Mouse (Mus musculus) embryo, embryonic 11 days (tissue): ENCODE results near the gene Rcn1.

Experiments
- DNase-seq: peaks from one replicate; pipeline ENCODE4 v3.0.0-alpha.2; 2015

Rcn1 gene

GRCm38 (mm10) chr2:105399085-105399891 is at the start of gene Rcn1:
Gene Rcn1 (minus strand): TSS chr2:105399319.
- peak; percentile 93 for DNase-seq

GRCm38 (mm10) chr2:105444072-105444471 is 45.0 kb upstream of the Rcn1 start:
- DNase-seq: peak; percentile 39

GRCm38 (mm10) chr2:105439022-105439421 is 39.9 kb upstream of the Rcn1 start:
- DNase-seq: no peak

- DNase-seq: no peak
Observed at GRCm38 (mm10) chr2:105438525-105438924, 39.4 kb upstream of the Rcn1 start.

GRCm38 (mm10) chr2:105432927-105433326 is 33.8 kb upstream of the Rcn1 start:
- DNase-seq: peak; percentile 47

GRCm38 (mm10) chr2:105430373-105430772 is 31.3 kb upstream of the Rcn1 start:
- no peak for DNase-seq

GRCm38 (mm10) chr2:105429899-105430298 is 30.8 kb upstream of the Rcn1 start:
- no peak for DNase-seq

GRCm38 (mm10) chr2:105428467-105428866 is 29.3 kb upstream of the Rcn1 start:
- DNase-seq: peak; percentile 27

GRCm38 (mm10) chr2:105428029-105428428 is 28.9 kb upstream of the Rcn1 start:
- peak; percentile 87 for DNase-seq

GRCm38 (mm10) chr2:105427447-105427846 is 28.3 kb upstream of the Rcn1 start:
- no peak for DNase-seq

- no peak for DNase-seq
Observed at GRCm38 (mm10) chr2:105418629-105419227, 19.6 kb upstream of the Rcn1 start.

- no peak for DNase-seq
Observed at GRCm38 (mm10) chr2:105417663-105418062, 18.5 kb upstream of the Rcn1 start.

- DNase-seq: no peak
Observed at GRCm38 (mm10) chr2:105416660-105417348, 17.7 kb upstream of the Rcn1 start.

GRCm38 (mm10) chr2:105416046-105416659 is 17.0 kb upstream of the Rcn1 start:
- no peak for DNase-seq

GRCm38 (mm10) chr2:105414309-105414708 is 15.2 kb upstream of the Rcn1 start:
- DNase-seq: no peak

GRCm38 (mm10) chr2:105409253-105409652 is 10.1 kb upstream of the Rcn1 start:
- no peak for DNase-seq

GRCm38 (mm10) chr2:105408511-105408910 is 9.4 kb upstream of the Rcn1 start:
- DNase-seq: no peak

- DNase-seq: no peak
Observed at GRCm38 (mm10) chr2:105402180-105402579, 3.1 kb upstream of the Rcn1 start.

GRCm38 (mm10) chr2:105400558-105400957 is 1.4 kb upstream of the Rcn1 start:
- no peak for DNase-seq

- DNase-seq: peak; percentile 72
Observed at GRCm38 (mm10) chr2:105398636-105399084, 459 bp downstream of the Rcn1 start.

GRCm38 (mm10) chr2:105397446-105398211 is 1.5 kb downstream of the Rcn1 start:
- DNase-seq: no peak

- DNase-seq: no peak
Observed at GRCm38 (mm10) chr2:105396066-105396465, 3.1 kb downstream of the Rcn1 start.
